Mouse (Mus musculus) kidney, adult 18-20 months (tissue): ENCODE measurements around the gene C8b.

Source experiments
- DNase-seq: peaks from one replicate; pipeline ENCODE4 v3.0.0; 2021

Gene C8b

DNA sequence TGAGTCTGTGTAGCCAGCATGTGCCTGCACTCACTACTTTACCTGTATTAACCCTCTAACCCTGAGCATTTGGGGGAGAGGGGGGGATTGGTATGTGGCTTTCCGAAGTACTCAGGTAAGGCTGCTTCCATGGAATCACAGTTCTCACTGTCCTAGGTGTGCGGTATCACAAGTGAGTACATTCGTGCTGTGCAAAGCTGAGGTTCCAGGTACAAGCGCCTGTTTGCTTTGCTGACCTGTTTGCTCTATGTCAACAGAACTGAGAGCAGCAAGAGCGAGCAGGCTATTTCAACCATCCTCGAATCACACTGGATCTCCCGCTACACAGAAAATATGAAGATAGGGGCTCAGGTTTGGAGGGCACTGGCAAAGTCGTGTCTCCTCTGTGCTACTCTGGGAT, at the start of gene C8b:
Gene C8b, plus strand, starts transcription at position 253 of the 400 bp plus-strand sequence.
- DNase-seq = no peak

GRCm38 (mm10) chr4:104716506-104716905, 49.6 kb upstream of the C8b start:
- no peak for DNase-seq

DNA sequence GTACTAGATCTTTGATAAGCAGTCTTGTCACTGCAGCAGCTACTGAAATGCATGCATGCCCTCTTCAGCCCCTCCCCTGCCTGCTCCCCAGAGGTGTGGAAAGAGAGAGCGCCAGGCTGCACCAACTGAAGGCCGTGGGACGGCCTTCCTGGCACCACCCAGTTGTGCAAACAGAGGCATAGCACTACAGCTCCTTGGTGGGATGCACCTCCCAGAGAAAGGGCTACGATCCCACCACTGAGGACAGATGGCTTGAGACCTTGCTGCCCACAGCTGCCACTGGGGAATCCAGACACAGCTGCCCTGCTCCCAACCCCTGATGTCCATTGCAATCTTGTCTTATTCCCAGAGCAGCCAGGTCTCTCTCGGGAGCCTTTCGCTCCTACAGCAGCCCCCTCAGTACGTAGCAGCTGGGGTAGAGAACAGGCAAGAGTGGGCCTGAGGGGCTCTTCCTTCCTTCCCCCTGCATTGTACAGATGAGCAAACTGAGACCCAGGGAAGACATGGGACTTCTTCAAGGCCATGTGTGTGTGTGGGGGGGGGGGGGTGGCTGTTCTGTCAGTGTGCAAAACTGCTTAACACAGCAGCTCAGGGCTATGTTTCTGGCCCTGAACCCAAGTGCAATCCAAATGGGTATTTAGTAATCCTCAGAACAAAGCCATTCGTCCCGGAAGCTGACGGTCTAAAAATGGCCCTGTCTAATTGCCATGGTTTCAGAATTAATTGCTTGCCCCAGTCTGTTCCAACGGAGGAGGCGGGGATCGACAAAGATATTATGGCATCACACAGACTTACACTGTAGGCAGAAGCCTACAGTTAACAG, 46.9 kb upstream of the C8b start:
- no peak for DNase-seq

DNA sequence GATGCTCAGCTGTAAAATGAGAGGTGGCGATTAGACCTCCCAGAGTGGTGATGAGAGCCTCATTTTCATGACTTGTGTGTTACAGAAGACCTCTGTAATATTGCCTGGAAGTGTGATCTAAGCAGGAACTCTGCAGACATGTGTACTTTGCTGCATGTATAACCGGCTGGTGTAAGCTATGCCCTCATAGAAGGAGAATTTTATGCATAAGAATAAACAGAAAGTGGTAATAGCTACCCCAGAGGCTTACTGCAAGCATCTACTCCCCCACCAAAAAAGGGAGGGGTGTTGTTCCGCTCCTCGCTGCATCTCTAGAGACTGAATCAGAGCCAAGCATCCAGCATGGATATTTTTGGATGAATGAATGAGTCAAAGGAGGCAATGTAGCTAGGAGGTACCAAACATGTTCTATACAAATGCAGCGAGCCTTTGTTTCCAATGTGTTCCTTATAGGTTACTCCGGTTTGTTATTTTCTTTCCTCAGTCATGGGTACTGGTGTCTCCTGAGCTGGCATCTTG, 42.5 kb upstream of the C8b start:
- no peak for DNase-seq

GRCm38 (mm10) chr4:104724258-104724657, 41.9 kb upstream of the C8b start:
- DNase-seq = no peak

- peak; percentile 34 for DNase-seq
These were observed 40.4 kb upstream of the C8b start for GRCm38 (mm10) chr4:104725673-104726072.

DNA sequence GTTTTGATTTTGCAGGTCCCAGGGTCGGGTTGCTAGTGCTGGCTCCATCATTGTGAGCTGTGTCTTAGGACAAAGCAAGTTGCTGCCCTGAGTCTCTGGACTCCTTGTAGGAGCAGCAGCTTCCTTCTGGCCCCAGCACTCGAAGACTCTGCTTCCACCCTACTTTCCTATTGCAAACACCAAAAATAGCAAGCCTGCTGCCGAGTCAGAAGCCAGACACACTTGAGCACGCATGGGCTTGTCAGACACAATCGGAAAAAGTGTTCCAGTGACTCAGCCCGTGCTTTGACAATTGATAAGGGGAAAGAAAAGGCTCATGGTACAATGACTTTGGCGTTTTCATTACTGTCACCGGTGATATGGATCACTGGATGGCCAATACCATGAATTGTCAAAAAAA, 36.9 kb upstream of the C8b start:
- DNase-seq = no peak

DNA sequence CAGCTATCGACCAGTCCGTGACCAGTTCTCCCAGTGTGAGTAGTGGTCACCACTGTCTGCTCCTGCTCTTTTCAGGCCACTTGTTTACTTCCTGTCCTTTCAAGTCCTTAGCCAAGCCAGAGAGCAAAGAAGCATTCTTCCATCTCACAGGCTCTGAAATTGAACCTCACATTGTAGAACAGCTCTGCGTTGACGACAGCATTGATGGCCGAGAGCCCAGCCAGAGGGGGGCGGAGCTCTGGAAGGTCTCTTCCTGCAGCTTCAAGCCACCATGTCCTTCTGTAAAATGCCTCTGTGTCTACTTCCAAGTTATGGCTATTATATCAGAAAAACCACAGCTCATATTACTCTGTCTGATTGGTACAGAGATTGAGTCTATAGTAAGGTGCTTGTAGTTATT, 19.6 kb upstream of the C8b start:
- peak; percentile 8 for DNase-seq

DNA sequence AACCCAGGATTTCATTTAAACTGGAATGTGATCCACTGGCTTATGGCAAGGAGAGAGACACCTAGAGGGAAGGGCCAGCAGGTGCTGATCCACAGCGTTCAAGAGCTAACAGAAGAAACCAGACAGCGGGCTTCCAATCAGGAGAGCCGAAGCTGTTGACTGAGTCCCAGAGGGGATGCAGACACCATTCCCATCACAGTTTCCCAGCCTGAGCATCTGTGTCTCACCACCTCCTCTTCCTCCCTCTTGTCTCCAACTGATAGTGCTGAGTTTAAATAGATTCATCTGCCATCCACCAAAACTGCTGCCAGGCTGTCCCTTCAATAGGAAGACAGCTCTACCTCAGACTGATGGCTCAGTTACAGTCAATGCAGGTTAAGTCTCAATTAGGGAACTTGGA, 12.0 kb upstream of the C8b start:
- no peak for DNase-seq

- DNase-seq = no peak
These were observed 5.1 kb upstream of the C8b start for GRCm38 (mm10) chr4:104760878-104761624.

- no peak for DNase-seq
These were observed 2.1 kb downstream of the C8b start for GRCm38 (mm10) chr4:104768190-104768589.

DNA sequence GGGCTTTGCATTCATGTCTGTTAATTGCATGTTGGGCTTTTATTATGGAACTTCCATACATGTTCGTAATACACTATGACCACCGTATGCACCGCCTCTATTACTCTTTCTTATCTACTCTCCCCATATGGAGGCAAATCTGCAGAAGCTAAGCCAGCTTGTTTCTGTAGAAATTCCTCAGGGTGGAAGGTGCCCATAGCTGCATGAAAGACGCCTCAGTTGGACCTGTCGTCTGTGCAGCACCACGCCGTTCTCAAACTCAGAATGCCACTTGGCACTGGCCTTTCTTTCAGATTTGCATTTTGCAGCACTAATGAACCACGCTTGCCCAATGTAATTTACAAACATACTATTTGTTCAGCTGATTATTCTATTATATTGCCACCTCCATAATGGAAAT, 3.5 kb downstream of the C8b start:
- no peak for DNase-seq

DNA sequence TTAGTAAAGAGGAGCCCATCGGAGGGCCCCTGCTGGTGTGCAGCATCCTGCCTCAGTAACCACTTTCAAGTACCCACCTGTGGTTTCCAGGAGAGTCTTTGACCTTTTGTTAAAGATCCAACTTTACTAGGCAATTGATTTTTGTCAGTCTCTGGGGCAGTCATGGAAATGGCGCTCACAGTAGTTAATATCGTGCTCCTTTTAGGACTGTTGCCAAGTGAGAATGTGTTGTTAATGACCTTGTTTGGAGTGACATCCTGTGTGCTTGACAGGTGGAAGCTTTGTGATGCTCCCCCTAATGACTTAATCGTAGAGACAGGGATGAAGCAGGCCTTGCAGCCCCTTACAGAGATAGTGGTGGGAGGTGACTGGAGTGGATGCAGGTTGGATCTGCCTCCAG, 4.2 kb downstream of the C8b start:
- no peak for DNase-seq

DNA sequence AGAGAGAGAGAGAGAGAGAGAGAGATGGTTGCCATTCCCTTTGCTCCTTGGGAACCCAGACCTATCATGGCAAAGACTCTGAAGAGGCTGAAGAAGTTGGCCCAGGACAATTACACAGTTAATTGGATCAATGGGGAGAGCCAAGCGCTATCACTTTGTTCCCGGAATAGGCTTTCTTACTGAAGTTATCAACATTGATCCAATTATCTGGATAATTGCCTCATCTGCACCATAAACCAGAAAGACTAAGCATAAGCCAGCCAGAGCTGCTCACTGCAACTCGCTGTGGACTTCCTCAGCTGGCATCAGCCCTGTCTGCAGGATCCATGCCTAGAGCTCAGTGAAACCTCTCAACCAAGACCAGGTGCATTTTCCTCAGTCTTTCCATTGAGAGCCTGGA, 9.5 kb downstream of the C8b start:
- no peak for DNase-seq

GRCm38 (mm10) chr4:104779460-104779859, 13.3 kb downstream of the C8b start:
- no peak for DNase-seq

DNA sequence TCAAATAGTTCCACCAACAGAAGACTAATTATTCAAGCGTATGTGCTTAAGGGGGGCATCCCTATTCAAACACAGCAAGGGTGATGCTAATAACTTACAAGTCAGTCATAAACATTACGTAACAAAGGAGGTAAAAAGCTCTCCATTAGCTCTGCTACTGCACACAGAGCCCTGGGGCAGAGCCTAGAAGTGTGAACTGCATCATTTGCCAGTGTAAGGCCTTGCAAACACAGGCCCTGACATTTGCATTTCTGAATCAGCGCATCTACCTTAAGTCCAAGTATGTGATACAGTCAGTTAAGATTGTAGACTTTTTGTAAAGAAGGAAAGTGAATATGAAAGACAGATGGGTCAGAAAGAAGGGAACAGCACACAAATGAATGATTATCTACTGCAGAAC, 15.3 kb downstream of the C8b start:
- DNase-seq = no peak

DNA sequence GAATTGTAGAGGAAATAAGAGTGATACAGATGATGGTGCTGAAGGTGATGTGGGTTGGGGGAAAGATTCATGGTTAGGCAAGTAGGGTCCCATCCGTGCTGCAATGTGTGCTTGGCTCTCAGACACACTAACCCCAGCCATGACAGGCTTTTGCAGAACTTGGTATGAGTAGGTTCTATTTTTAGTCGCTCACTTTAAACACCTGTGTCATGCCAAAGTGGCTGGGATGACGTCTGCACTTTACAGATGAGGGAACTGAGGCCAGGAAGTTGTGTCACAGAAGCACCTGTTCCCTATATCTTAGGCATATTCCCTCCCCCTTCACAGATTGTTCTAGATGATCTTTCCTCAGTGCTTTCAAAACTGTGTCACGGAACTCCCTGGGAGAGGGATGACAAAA, 16.2 kb downstream of the C8b start:
- DNase-seq = no peak

- DNase-seq = no peak
These were observed 26.0 kb downstream of the C8b start for GRCm38 (mm10) chr4:104792111-104792510.

GRCm38 (mm10) chr4:104798951-104799350, 32.8 kb downstream of the C8b start:
- DNase-seq = no peak

DNA sequence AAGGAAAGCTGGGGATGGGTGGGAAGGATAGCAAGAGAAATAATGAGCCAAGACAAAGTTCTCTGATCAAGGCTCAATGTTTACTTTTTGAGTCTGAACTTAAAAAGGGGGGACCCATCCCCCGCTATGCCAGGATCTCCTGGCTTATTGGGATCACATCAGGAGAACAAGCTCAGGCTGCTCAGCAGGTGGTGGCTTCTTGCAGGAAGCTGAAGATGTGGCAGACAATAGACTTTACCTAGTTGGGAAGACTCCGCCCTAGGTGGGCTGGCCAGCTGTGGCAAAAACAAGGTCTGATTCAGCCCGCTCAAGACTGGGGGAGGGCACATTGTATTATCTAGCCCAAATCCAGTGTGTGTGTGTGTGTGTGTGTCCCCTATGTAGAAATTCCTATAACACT, 35.5 kb downstream of the C8b start:
- DNase-seq = no peak

DNA sequence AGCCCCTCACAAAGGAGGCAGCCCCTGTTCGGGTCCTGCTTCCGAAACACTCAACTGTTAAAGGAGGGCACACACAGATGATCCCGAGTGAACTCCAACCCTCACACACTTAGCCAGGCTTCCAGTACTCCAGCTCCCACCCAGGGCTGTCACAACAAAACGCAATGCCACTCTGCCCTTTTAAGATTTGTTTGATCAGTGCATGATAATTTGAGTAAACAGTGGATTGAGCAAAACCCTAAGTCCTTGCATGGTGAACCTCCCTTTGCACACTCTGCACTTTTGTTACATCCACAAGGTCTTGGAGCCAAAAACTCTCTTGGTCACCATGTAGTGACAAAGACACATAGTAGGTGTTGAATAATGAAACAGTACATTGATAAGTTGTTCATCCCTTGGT, 38.0 kb downstream of the C8b start:
- no peak for DNase-seq

DNA sequence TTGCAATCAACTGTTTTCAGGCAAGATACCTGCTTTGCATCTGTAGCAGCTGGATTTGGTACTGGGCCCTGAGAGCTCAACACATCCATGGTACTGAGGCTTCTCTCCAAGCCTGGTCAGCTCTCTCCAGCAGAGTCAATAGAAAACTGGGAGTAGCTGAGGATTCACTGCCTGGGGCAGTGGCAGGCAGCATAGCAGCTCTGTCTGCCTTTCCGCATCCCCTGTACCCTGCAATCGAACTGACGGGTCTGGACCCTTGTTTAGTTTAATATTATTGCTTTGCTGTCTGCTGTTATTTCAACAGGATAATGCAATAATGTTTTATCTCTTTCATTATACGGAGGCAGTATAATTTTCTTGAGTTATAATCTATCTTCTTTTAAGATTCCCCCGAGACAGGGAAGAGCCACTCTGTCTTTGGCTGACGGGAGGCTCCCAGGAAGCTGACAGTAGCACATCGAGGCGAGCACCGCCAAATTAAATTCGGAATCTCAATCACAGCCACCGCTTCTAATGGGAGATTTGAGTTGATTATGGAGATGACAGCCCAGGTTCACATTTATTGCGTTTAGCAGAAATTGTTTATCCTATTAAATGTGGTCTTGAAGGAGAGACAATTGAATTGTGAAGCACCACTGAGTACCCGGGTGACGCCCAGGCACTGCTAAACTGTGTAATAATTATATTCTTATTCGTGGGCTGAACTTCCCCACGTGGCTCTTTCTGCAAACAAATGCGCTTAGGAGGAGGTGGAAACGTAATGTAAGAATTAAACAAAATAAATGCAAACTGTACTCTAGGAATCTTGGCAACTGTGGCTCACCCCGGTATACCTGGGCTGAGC, 39.5 kb downstream of the C8b start:
- no peak for DNase-seq

GRCm38 (mm10) chr4:104810710-104811286, 44.7 kb downstream of the C8b start:
- DNase-seq = no peak
